Mouse (Mus musculus): ENCODE measurements around the gene Fam104a. TPM values are rescaled to one million over a fixed set of nuclear protein-coding genes. Genes with fewer than 3 reads are reported as not detected.

Fam104a gene
- 14.4 and 15.6 TPM in 2 replicates for total RNA-seq (2014; fragmentation: Nextera tagmentation)
- total RNA-seq (2017) = 17.6 and 25.0 TPM in 2 replicates

DNA sequence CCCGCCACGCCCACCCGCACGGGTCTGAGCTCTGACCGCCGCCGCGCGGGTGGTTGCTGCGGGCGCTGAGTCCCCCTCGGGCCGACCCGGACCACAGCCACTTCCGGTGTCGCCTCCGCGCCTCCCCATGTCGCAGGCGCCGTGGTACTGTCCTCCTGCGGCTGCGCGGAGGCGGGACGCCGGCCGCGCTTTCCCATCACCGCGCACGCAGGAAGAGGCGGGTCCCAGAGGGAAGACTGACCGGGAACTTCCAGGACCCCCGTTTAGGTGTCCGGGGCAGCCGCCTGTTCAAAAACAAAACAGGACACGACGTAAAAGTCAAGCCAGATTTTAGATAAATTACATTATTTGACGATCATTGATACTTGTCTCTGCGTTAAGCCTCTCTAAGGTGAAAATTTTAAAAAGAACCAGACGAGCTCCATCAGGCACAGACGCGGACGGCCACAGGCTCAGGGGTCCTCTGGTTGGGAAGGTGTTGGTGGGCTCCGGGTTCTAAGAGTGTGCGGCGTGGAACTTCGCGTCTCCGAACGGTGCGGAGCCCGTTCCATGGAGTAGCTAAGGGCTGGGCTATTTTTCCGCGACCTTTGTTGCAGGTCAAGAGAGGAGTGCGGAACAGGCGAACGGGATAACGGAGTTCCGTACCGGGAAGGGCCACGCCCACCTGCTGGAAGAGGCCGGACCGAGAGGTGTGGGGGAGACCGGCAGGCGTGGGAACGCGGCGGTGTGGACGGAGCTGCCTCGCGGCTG is at the start of gene Fam104a, which contains the start of gene D11Wsu47e:
Gene Fam104a (minus strand): TSS at position 199 of the 750 bp plus-strand sequence.
Gene D11Wsu47e (plus strand): TSS at position 456 of the 750 bp plus-strand sequence.
- ATAC-seq (replicated peaks; ENCODE audit: poor library complexity, severe bottlenecking) = peak; percentile 81

DNA sequence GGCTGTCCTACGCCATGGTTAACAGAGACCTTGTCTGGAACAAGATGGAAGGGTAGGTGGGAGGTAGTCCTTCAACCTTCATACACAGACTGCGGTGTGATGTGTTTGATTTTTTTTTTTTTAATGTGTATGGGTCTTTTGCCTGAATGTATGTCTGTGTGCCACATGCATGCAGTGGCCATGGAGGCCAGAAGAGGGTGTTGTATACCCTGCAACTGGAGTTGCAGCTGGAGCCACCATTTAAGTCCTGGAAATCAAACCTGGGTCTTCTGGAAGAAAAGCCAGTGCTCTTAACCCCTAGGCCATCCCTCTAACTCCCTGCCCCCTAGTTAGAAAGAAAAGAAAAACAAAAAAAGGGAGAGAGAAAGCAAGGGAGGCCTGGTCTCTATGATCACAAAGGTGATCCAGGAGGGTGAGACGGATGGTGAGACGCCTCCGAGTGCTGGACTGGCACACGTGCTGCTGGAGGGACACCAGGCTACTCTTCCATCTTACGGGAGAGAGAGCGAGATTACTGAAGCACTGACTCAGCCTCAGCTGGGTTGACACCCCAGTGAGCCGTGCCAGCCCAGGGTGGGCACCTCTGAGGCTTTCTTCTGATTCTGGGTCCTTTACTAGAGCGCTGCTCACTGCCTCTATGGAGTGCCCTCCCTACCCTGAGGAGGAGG is 48.1 kb upstream of the Fam104a start:
- ATAC-seq (replicated peaks; ENCODE audit: poor library complexity, severe bottlenecking) = no peak

DNA sequence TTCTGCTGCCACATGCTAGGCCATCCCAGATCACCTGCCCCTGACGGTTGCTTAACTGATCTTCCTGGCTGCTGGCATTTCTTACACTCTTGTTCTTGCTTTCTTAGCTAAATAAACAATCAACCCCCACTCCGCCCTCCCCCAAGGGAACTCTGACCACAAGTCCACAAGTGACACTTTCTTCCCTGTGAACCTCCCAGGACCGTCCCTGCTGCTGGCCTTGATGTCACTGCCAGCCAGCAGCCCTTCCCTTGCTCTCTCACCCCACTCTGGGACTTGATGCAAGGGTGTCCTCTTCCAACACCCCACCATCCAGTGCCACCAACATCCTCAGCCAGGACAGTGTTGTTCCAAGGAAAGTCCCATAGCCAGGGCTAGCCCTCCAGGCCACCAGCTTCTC is 46.9 kb upstream of the Fam104a start:
- ATAC-seq (replicated peaks; ENCODE audit: poor library complexity, severe bottlenecking) = no peak

DNA sequence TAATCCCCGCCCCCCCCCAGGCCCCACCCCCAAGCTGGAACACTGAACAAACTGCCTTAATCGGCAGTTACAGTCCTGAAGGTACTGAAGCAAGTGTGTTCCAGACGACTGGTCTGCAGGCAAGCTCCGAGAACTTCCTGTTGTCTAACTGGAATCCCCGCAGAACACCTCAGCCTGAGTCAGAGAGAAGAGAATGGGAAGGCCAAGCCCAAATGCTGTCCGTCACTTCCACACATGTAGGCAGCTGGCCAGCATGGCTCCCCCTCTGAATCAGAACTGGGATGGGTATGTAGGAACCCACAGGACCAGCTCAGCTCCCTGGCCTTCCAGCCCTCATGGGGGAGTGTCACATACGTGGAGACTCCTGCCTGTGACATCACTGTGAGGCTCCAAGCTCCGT is 46.0 kb upstream of the Fam104a start:
- ATAC-seq (replicated peaks; ENCODE audit: poor library complexity, severe bottlenecking) = no peak

DNA sequence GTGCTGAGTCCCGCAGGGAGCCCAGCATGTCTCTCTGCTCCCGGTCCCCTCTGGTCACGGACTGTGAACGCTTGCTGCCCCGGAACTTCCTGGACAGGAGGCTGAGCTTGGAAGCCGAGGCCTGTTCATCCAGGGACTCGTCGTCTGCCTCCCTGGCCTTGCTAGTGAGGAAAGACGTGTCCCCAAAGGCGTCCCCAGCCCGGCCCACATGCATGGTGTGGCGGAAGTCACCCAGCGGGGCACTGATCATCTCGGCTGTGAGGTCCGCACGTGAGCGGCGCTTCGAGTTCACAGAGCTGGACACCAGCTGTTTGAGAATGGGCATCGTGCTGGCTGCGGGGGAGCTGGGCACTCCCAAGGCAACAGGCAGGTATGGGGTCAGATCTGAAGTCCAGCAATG is 45.3 kb upstream of the Fam104a start:
- ATAC-seq (replicated peaks; ENCODE audit: poor library complexity, severe bottlenecking) = no peak

DNA sequence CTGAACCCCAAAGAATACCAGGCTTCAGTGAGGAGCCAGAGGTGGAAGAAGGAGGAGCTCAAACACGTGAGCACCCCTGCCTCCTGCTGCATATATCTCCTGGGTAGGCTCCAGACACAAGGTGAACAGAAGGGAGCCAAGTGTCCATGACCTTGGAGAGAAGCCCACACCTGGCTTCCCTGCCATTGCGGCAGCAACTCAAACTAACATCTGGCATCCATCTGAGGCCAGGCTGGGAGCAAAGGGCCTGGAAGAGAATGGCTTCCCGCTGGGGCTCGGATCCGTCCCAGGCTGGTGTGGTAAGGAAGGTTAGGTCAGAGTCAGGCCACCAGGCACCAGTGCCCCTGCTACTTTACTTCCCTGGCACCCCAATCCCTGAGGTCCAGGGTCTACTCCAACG is 44.0 kb upstream of the Fam104a start:
- no peak for ATAC-seq (replicated peaks; ENCODE audit: poor library complexity, severe bottlenecking)

DNA sequence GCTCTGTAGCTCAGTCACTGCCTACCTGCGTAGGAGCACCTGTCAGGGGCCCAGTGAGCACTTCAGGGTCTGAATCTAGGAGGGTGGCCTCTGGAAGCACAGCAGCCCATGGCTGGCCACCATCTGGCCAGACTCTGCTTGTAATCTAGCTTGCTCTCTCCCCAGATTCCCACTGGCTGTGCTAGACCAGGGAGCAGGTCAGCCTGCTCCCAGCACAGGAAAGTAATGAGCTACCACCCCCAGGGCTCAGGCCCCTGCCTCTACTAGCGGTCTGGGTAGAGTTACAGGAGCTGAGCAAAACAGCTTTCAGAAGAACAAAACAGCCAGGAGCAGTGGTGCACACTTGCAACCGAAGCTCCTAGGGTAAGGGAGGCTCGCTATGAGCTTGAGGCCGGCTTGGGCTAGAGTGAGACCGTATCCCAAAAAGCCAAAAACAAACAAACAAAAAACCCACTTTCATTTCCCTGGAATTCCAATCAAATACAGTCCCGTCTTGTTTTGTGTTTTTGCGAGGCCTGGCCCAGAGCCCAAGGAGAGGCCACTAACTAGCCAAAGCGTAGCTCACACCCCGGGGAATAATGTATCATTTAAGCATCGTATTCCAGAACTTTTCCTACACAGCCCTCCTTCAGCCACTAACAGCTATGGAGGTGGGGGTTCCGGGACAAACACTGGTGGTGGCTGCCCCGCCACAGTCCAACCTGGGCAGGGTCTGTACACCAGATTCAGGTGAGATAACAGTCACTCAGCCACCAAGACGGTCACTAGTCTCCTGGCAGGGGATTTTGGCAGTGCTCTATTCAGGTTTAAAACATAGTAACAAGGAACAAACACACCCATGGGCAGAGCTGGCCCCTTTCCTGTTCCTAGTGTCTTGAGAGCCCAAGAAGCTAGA is 43.3 kb upstream of the Fam104a start:
- no peak for ATAC-seq (replicated peaks; ENCODE audit: poor library complexity, severe bottlenecking)

DNA sequence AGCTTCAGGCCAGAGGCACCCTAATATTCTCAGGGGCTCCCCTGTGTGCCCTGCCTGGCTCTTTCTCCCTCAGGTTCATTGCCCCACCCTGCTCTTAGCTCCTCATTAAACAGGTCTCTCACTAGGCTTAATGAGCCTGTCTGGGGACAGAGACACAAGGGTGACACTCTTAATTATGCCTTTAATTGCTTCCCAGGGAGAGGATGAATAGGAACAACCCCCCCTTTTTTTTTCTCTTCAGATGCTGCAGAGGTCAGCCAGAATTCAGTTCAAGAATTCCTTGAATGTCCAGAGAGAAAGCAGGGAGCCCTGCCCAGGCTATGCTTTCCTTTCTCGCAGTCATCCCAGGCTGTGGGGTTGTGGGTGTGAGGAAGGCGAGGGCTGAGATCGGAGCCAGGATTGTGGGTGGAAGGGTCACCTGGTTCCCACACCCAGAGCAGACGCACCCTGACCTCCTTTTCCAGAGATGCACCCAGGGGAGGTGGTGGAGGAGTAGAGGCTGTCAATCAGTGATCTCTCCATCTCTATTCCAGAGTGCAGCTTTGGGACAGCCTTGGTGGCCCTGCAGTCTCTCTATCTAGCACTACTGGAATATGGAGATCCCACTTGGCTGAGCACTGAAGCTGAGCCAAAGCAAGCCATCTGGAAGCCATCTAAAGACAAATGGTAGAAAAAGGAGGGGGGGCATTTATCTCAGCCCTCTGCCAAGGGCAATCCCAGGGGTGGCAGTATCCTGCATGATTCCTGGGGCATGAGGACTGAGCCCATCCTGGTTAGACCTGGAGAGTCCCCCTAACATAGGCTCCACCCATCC is 41.5 kb upstream of the Fam104a start:
- no peak for ATAC-seq (replicated peaks; ENCODE audit: poor library complexity, severe bottlenecking)

DNA sequence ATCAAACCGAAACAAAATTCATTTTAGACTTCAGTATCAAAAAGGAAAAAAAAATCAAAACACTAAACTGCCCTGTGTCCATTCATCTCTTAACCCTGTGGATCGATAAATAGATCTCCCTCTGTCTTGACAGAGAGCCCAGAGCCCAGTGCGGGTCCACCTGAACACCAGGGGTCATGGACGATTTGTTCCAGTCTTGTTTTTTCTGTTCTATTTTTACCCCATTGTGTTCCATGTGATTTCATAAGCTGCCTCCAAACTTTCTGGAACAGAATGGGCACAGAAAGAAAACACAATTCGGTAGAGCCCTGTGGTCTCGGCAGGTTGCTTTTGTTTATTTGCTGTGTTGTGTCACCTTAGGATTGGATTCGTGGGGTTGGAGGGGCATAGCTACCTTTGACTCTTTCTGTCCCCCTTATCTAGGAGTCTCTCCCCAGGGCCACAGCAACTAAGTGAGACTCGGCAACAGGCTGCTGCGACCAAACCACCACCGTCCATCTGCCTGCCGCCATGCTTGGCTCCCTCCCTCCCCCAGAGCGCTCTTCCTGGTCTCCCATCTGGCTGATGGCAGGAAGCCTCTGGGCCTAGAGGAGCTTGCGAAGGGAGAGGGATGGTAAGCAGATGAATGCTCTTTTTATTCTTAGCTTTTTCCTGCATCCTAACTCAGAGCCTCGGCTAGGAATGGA is 38.6 kb upstream of the Fam104a start:
- ATAC-seq (replicated peaks; ENCODE audit: poor library complexity, severe bottlenecking) = no peak

DNA sequence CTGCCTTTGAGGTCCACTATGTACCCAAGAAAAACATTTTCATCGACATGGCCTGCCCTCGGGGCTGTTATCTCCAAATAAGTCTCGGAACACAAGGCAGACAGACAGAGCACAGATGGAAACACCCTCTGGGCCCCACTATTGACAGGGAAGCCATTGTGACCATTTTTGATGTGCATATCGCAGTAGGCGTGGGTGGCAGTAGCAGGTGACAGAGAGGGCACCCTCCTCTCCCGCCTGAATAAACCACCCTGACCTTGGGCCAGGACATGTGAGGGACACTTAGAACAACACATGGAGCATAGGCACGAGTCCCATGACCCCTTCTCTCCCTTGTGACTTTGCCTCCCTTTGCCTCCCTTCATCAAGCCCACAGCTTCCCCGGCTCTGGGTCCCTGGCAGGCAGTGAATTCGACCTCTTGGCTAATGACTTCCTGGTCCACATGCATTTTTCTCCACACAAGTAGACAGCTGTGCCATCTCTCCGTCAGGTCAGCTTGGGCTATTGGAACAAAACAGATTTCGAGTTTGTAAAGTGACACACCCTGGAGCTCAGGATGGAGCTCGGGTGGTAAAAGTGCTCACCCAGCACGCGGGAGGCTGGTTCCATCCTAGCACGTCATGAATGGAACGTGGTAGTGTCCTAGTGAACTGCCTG is 33.9 kb upstream of the Fam104a start:
- no peak for ATAC-seq (replicated peaks; ENCODE audit: poor library complexity, severe bottlenecking)

- no peak for ATAC-seq (replicated peaks; ENCODE audit: poor library complexity, severe bottlenecking)
These were observed 32.2 kb upstream of the Fam104a start for GRCm38 (mm10) chr11:113716132-113716531.

- peak; percentile 65 for ATAC-seq (replicated peaks; ENCODE audit: poor library complexity, severe bottlenecking)
These were observed 31.2 kb upstream of the Fam104a start for GRCm38 (mm10) chr11:113715078-113715674.

- no peak for ATAC-seq (replicated peaks; ENCODE audit: poor library complexity, severe bottlenecking)
These were observed 27.1 kb upstream of the Fam104a start for GRCm38 (mm10) chr11:113711061-113711460.

GRCm38 (mm10) chr11:113710257-113710777 is 26.4 kb upstream of the Fam104a start:
- ATAC-seq (replicated peaks; ENCODE audit: poor library complexity, severe bottlenecking) = no peak

DNA sequence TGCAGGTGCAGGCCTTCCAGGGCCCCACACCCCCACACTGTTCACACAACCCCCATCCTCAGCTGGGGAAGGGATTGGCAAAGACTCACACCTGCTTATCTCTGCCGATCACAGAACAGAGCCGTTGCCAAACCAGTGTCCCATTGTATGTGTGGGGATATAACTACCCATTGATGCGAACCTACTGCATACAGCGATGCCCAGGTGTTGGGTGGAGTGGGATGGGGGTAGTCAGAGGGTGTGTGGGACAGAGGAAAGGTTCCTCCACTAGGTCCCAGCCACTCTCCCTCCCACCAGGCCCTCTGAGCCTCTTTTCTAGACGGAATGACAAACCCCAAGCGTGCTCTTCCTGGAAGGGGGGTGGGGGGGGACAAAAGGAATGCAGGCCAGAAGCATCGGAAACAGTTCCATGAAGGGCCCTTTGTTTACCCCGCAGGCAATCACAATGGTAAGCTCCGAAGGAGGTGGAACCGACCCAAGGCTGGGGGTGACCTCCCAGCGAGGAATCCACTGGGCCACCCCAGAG is 25.8 kb upstream of the Fam104a start, which contains the start of gene Cpsf4l:
Gene Cpsf4l (minus strand): TSS at position 287 of the 526 bp plus-strand sequence.
- no peak for ATAC-seq (replicated peaks; ENCODE audit: poor library complexity, severe bottlenecking)

DNA sequence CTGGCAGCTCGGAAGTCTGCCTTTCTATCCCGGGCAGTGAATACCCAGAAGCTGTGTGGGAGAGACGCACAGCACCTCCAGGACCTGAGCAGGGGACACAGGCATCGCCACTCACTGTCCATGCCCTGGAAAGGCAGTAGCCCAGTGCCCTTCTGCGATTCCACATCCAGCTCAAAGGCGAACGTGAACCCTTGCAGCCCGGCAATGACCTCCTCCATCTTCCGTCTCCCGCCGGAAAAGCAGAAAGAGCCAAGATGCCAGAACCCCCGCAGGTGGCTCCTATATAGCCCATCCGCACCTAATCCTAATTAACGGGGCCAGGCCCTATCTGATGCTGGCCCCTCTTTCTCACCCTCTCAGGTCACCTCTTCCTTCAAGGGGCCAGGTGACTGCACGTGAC is 25.3 kb upstream of the Fam104a start:
- ATAC-seq (replicated peaks; ENCODE audit: poor library complexity, severe bottlenecking) = no peak

- no peak for ATAC-seq (replicated peaks; ENCODE audit: poor library complexity, severe bottlenecking)
These were observed 24.8 kb upstream of the Fam104a start for GRCm38 (mm10) chr11:113708629-113709213.

All from granulocyte monocyte progenitor cell, adult 5-6 weeks (primary cell).